Mouse (Mus musculus) liver, postnatal 0 days (tissue): Measurements from ENCODE around the gene Gm42688. TPM values are rescaled to one million over a fixed set of nuclear protein-coding genes. Genes with fewer than 3 reads are reported as not detected.

Experiments used
- ATAC-seq: fragments of 200-750 bp; cut with Nextera tagmentation; 2 replicates; pipeline ENCODE4 v1.8.0; 2017; ENCODE audit warnings: mild to moderate bottlenecking, moderate library complexity
- DNase-seq: peaks from one replicate; pipeline ENCODE4 v3.0.0-alpha.2; 2016
- H3K27ac ChIP-seq: fragments of 300-500 bp; sonication (generic); 2 replicates; pipeline ENCODE4 v1.5.1; 2014; ENCODE audit warnings: antibody characterized with exemption, moderate library complexity, mild to moderate bottlenecking, low read depth
- H3K27me3 ChIP-seq: fragments of 300-500 bp; sonication (generic); 2 replicates; pipeline ENCODE4 v1.6.1; 2014; ENCODE audit warnings: low read length, control low read depth, mixed read lengths; ENCODE audit not compliant: insufficient read depth
- H3K36me3 ChIP-seq: fragments of 300-500 bp; sonication (generic); replicated peaks from 2 replicates; pipeline ENCODE4 v1.6.1; 2014; ENCODE audit warnings: mild to moderate bottlenecking, control low read depth, low read length, moderate library complexity, mixed read lengths; ENCODE audit not compliant: insufficient read depth
- H3K4me1 ChIP-seq: fragments of 300-500 bp; sonication (generic); 2 replicates; pipeline ENCODE4 v1.6.1; 2014; ENCODE audit warnings: antibody characterized with exemption, mild to moderate bottlenecking, control low read depth; ENCODE audit not compliant: insufficient read depth
- H3K4me2 ChIP-seq: fragments of 300-500 bp; sonication (generic); 2 replicates; pipeline ENCODE4 v1.6.1; 2014; ENCODE audit warnings: low read depth, mild to moderate bottlenecking, low read length, moderate library complexity, mixed read lengths
- H3K4me3 ChIP-seq: fragments of 300-500 bp; sonication (generic); 2 replicates; pipeline ENCODE4 v1.5.1; 2014; ENCODE audit warnings: low read depth, low read length
- H3K9ac ChIP-seq: fragments of 300-500 bp; sonication (generic); replicated peaks from 2 replicates; pipeline ENCODE4 v1.6.1; 2014; ENCODE audit warnings: mild to moderate bottlenecking, moderate library complexity
- H3K9me3 ChIP-seq: fragments of 300-500 bp; sonication (generic); 2 replicates; pipeline ENCODE4 v1.6.1; 2016; ENCODE audit warnings: mild to moderate bottlenecking, control low read depth, low read length, mixed read lengths
- CTCF ChIP-seq: sonication (generic); IDR thresholded peaks from 2 replicates; pipeline ENCODE4 v1.5.1; 2016; ENCODE audit warnings: antibody characterized with exemption, low read depth
- EP300 ChIP-seq: IDR thresholded peaks from 2 replicates; pipeline ENCODE4 v1.6.1; 2016; ENCODE audit warnings: antibody characterized with exemption, low read depth, mild to moderate bottlenecking
- WGBS: fragments of 180-500 bp; shearing (Covaris S2); extraction: QIAGEN DNeasy Blood & Tissue Kit; methylation state at CpG from one replicate; pipeline ENCODE4 v1.1.7; 2014; ENCODE audit not compliant: insufficient replicate concordance; 5-methylcytosine and 5-hydroxymethylcytosine counted together
- polyA plus RNA-seq: library from polyadenylated mRNA; unstranded; fragments of >200 nt; fragmentation: Nextera tagmentation; extraction: Ambion mirVana; gene quantifications from 2 replicates; pipeline ENCODE4 v1.2.1, GENCODE M21; 2015

The Gm42688 gene
- 0.85 and 0.92 TPM in 2 replicates for polyA plus RNA-seq

DNA sequence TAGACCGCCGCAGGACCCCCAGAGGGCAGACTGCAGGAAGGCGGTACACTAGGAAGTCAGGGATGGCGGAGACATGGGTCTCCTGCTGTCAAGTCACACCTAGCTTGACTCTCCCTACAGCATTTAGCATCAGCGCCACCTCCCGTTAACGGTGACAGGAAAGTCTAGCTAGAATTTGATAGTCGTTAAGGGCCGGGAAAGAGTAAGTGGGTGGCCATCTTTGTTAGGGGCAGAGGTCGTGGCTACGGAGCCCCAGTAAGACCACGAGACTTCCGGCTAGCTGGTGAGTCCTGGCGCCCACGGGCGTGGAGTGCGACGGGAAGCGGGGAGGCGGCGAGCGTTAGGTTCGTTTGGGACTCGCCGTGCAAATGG, at the start of gene Gm42688, which contains the start of gene Ccdc142:
Gene Gm42688, plus strand, starts transcription at position 302 of the 372 bp plus-strand sequence.
Gene Ccdc142, plus strand, starts transcription at position 286 of the 372 bp plus-strand sequence.
- H3K27me3 ChIP-seq = no peaks in the 10 kb centered on the region
- TF ChIP-seq EP300 (no peak), CTCF (peak; percentile 92)
- H3K9ac ChIP-seq = peak within 1 kb of the TSS; percentile 76

DNA sequence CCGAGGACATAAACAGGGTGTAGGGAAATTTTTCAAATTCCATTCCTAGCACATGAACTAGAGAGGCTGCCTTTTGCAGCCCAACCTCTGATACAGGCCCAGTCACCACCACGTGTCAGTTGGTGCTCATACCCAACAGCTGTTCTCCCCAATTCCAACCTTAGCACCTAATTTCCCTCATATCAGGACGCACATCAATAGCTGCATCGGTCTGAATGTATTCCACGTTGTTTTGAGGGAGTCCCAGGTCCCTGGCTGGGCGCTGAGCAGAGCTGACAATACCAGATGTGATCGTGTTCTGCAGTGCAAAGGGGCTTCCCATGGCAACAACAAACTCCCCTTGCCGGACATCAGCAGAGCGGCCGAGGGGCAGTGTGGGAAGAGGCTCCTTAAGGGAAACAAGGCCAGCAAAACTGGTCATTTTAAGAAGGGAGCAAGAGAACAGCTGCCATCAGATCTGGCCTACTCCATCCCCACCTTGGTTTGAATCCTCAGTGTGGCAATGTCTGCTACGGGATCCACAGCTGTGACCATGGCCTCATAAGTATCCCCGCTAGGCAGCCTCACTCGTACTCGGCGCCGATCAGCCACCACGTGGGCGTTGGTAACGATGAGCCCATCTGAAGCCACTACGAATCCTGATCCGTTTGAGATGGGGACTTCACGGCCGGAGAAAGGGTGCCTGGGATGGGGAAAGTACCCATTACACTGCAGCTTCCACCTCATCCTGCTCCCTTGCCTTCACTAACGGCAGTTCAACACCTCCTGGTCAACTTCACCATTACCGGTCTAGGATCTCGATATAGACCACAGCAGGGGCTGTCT, 48.1 kb upstream of the Gm42688 start:
- Histone ChIP-seq H3K9me3 (no peaks in the 10 kb centered on the region), H3K4me1 (peaks cover 23% of the 10 kb centered on the region), H3K27ac (peak overlapping the region; percentile 95), H3K4me2 (peak overlapping the region; percentile 99), H3K36me3 (peaks cover 32% of the 10 kb centered on the region), H3K9ac (peak overlapping the region; percentile 95), H3K27me3 (no peaks in the 10 kb centered on the region), H3K4me3 (peak overlapping the region; percentile 92)
- TF ChIP-seq CTCF (no peak), EP300 (no peak)
- WGBS = 2% methylated on average over 26 of the region's 26 CpGs
- DNase-seq = peak; percentile 58
- ATAC-seq = no peak

More for the DNA sequence above, at the start of gene Gm42688, which contains the start of gene Ccdc142:
- under 1% methylated on average over 25 of the region's 25 CpGs for WGBS
- DNase-seq (peak; percentile 87), ATAC-seq (peak; percentile 90)
- Histone ChIP-seq H3K4me1 (peaks cover 23% of the 10 kb centered on the region), H3K36me3 (no peaks in the 10 kb centered on the region), H3K9me3 (no peaks in the 10 kb centered on the region), H3K4me3 (peak within 1 kb of the TSS; percentile 76), H3K4me2 (peak within 1 kb of the TSS; percentile 100), H3K27ac (peak within 1 kb of the TSS; percentile 85)

DNA sequence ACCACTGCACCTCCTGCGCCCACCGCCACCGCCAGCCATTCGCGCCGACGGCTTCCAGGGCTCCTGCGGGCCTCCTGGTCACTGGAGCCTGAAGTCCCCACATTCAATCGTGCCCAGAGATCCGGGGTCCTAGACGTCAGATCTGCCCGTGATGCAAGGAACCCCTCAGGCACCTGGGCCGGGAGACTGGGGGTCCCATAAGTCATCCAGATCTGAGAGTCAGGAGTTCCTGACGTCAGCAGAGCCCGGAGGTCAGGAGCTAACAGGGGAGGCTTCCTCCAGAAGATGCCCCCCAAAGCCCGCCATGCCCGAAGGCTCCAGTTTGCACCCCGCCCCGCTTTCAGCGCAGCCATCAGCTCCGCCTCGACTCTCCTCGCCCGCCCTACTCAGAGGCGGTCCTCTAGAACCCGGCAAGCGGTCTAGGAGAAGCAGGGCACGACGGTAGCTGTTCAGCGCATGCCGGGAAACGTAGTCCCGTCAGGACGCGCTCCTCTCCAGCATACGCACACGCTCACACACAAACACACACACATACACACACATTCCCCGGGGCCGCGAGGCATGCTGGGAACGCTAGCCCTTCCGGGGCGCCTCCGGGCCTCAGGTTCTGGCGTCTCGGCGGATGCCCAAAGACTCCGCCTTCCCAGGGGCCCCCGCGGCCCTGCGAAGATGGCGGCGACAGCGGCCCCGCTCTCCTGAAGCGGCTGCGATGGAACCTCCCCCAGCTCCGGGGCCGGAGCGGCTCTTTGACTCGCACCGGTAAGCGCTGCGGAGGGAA, 47.2 kb upstream of the Gm42688 start, which contains the start of gene Aup1:
Gene Aup1, plus strand, starts transcription at position 448 of the 778 bp plus-strand sequence.
- Histone ChIP-seq H3K27ac (peak within 1 kb of the TSS; percentile 95), H3K4me3 (peak within 1 kb of the TSS; percentile 92), H3K4me1 (peaks cover 25% of the 10 kb centered on the region), H3K4me2 (peak within 1 kb of the TSS; percentile 99), H3K9me3 (no peaks in the 10 kb centered on the region), H3K9ac (peak within 1 kb of the TSS; percentile 95), H3K36me3 (peaks cover 32% of the 10 kb centered on the region), H3K27me3 (no peaks in the 10 kb centered on the region)
- WGBS = under 1% methylated on average over 56 of the region's 64 CpGs
- TF ChIP-seq CTCF (no peak), EP300 (peak; percentile 83)
- peak; percentile 98 for DNase-seq
- ATAC-seq = peak; percentile 91

DNA sequence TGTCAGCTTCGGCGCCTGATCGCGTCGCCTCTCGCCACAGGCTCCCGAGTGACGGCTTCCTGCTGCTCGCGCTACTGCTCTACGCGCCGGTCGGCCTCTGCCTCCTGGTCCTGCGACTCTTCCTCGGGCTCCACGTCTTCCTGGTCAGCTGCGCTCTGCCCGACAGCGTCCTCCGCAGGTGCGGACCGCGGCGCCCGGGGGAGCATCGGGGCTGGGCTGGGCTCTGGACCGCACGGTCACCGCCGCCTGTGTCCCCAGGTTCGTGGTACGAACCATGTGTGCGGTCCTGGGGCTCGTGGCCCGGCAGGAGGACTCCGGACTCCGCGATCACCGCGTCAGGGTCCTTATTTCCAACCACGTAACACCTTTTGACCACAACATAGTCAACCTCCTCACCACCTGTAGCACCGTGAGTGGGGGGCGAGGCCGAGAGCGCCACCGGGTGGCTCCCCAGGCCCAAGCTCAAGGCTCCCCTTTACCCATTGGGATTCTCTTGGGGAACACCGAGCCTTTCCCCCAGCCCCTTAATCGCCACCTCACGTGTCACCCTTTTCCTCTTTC, 46.5 kb upstream of the Gm42688 start, which contains the start of gene Htra2:
Gene Htra2, minus strand, starts transcription at position 403 of the 561 bp plus-strand sequence.
- WGBS = 0% methylated on average over 49 of the region's 50 CpGs
- Histone ChIP-seq H3K27ac (peak within 1 kb of the TSS; percentile 95), H3K27me3 (no peaks in the 10 kb centered on the region), H3K4me2 (peak within 1 kb of the TSS; percentile 99), H3K4me1 (peaks cover 25% of the 10 kb centered on the region), H3K9me3 (no peaks in the 10 kb centered on the region), H3K36me3 (peaks cover 32% of the 10 kb centered on the region), H3K9ac (peak within 1 kb of the TSS; percentile 95), H3K4me3 (peak within 1 kb of the TSS; percentile 92)
- TF ChIP-seq EP300 (no peak), CTCF (peak; percentile 69)
- DNase-seq = no peak
- ATAC-seq = peak; percentile 22

DNA sequence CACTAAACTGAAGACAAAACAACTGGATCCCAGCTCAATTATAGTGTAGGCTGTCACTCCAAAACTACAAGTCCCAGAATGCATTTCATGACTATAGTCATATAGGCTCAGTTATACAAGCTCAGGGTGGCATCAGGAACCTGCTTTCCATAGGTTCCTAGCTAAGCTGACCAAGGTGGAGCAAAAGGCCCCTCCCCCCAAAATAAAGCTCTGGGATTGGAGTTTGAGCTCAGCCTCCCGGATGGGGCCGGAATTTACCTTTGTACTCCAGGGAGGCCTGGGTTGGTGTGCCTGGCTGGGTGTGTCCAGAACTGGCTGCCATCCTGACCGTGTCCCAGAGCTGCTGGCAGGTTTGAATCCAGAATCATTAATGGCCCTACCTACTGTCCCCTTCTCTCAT, 43.6 kb upstream of the Gm42688 start, which contains the start of gene Dqx1:
Gene Dqx1, plus strand, starts transcription at position 55 of the 400 bp plus-strand sequence.
- 69% methylated on average over 3 of the region's 3 CpGs for WGBS
- Histone ChIP-seq H3K36me3 (peaks cover 17% of the 10 kb centered on the region), H3K27me3 (peaks cover 6% of the 10 kb centered on the region), H3K4me2 (peak within 1 kb of the TSS; percentile 70), H3K4me1 (peaks cover 24% of the 10 kb centered on the region), H3K9ac (peak within 1 kb of the TSS; percentile 58), H3K4me3 (peak within 1 kb of the TSS; percentile 38), H3K9me3 (no peaks in the 10 kb centered on the region), H3K27ac (peak within 1 kb of the TSS; percentile 90)
- peak; percentile 75 for DNase-seq
- peak; percentile 60 for ATAC-seq
- TF ChIP-seq EP300 (peak; percentile 58), CTCF (no peak)
